Mouse (Mus musculus) ES-E14 (cell line): Measurements from ENCODE around the gene Fars2.

Source experiments
- HCFC1 ChIP-seq: IDR thresholded peaks from 2 replicates; pipeline ENCODE4 v1.6.1; 2012; ENCODE audit warnings: low read length, inconsistent platforms, borderline replicate concordance; ENCODE audit not compliant: insufficient read depth
- ZNF384 ChIP-seq: IDR thresholded peaks from 2 replicates; pipeline ENCODE4 v1.6.1; 2012; ENCODE audit warnings: low read depth, low read length, inconsistent platforms

- TF ChIP-seq ZNF384 (no peak), HCFC1 (no peak)
These were observed 144.1 kb downstream of the Fars2 start for GRCm38 (mm10) chr13:36261299-36261698.
